Mouse (Mus musculus): ENCODE results near the gene Efcab7. TPM values are rescaled to one million over a fixed set of nuclear protein-coding genes. Genes with fewer than 3 reads are reported as not detected.

Gene Efcab7
- polyA plus RNA-seq (2016; fragmentation: Nextera tagmentation; extraction: Ambion mirVana): 21.8 and 24.1 TPM in 2 replicates

- Histone ChIP-seq H3K9me3 (replicated peaks) (no peaks in the 10 kb centered on the region), H3K4me1 (peaks cover 21% of the 10 kb centered on the region), H3K4me3 (peak within 1 kb of the TSS; percentile 80), H3K27ac (replicated peaks) (peak within 1 kb of the TSS; percentile 97), H3K27me3 (ENCODE audit: low read depth, poor library complexity, severe bottlenecking) (no peaks in the 10 kb centered on the region), H3K36me3 (peaks cover 13% of the 10 kb centered on the region)
- under 1% methylated on average over 48 of the region's 48 CpGs for WGBS
- DNase-seq (ENCODE audit: low spot score): peak; percentile 86
Measured at GRCm38 (mm10) chr4:99829094-99830073, at the start of gene Efcab7. Gene Efcab7 (plus strand): TSS chr4:99829198.

GRCm38 (mm10) chr4:99792365-99792764 is 36.6 kb upstream of the Efcab7 start:
- Histone ChIP-seq H3K27me3 (ENCODE audit: low read depth, poor library complexity, severe bottlenecking) (no peaks in the 10 kb centered on the region), H3K27ac (replicated peaks) (no peak overlapping the region), H3K9me3 (replicated peaks) (0 out of 2 replicates have a peak, but pooled peaks cover 7% of the 10 kb centered on the region), H3K4me3 (no peak overlapping the region), H3K36me3 (peaks cover 39% of the 10 kb centered on the region), H3K4me1 (no peaks in the 10 kb centered on the region)
- WGBS: 93% methylated on average over 6 of the region's 6 CpGs
- DNase-seq (ENCODE audit: low spot score): no peak

GRCm38 (mm10) chr4:99816697-99817460 is 12.1 kb upstream of the Efcab7 start:
- WGBS: 92% methylated on average over 7 of the region's 7 CpGs
- H3K4me3 ChIP-seq: no peak overlapping the region

GRCm38 (mm10) chr4:99828337-99828736 is 661 bp upstream of the Efcab7 start:
- peaks cover 21% of the 10 kb centered on the region for H3K4me1 ChIP-seq
- no peaks in the 10 kb centered on the region for H3K9me3 ChIP-seq (replicated peaks)
- no peaks in the 10 kb centered on the region for H3K27me3 ChIP-seq (ENCODE audit: low read depth, poor library complexity, severe bottlenecking)
- no peak for DNase-seq (ENCODE audit: low spot score)
- H3K27ac ChIP-seq (replicated peaks): peak overlapping the region; percentile 97
- 63% methylated on average over 4 of the region's 4 CpGs for WGBS
- H3K4me3 ChIP-seq: peak overlapping the region; percentile 80
- peaks cover 13% of the 10 kb centered on the region for H3K36me3 ChIP-seq

More at GRCm38 (mm10) chr4:99816697-99817460, 12.1 kb upstream of the Efcab7 start:
- Histone ChIP-seq H3K27me3 (ENCODE audit: low read depth, poor library complexity, severe bottlenecking) (no peaks in the 10 kb centered on the region), H3K9me3 (replicated peaks) (no peaks in the 10 kb centered on the region), H3K36me3 (peaks cover 3% of the 10 kb centered on the region; the same call in 1 of the 2 replicates), H3K4me1 (no peaks in the 10 kb centered on the region), H3K27ac (replicated peaks) (no peak overlapping the region)
- no peak for DNase-seq (ENCODE audit: low spot score)

- no peak for DNase-seq (ENCODE audit: low spot score)
- under 1% methylated on average over 7 of the region's 7 CpGs for WGBS
- Histone ChIP-seq H3K4me1 (peaks cover 21% of the 10 kb centered on the region), H3K27me3 (ENCODE audit: low read depth, poor library complexity, severe bottlenecking) (no peaks in the 10 kb centered on the region), H3K9me3 (replicated peaks) (no peaks in the 10 kb centered on the region), H3K36me3 (peaks cover 13% of the 10 kb centered on the region), H3K4me3 (peak overlapping the region; percentile 80), H3K27ac (replicated peaks) (peak overlapping the region; percentile 97)
Measured at GRCm38 (mm10) chr4:99828739-99829093, 282 bp upstream of the Efcab7 start.

GRCm38 (mm10) chr4:99881882-99882281 is 52.9 kb downstream of the Efcab7 start:
- DNase-seq (ENCODE audit: low spot score): no peak
- no peaks in the 10 kb centered on the region for H3K9me3 ChIP-seq (replicated peaks)
- H3K4me3 ChIP-seq: no peak overlapping the region
- H3K4me1 ChIP-seq: no peaks in the 10 kb centered on the region
- H3K27ac ChIP-seq (replicated peaks): no peak overlapping the region
- no peaks in the 10 kb centered on the region for H3K27me3 ChIP-seq (ENCODE audit: low read depth, poor library complexity, severe bottlenecking)
- H3K36me3 ChIP-seq: peaks cover 5% of the 10 kb centered on the region; the same call in 1 of the 2 replicates

- DNase-seq (ENCODE audit: low spot score): no peak
Measured at GRCm38 (mm10) chr4:99882405-99882804, 53.4 kb downstream of the Efcab7 start.

GRCm38 (mm10) chr4:99913894-99914451 is 85.0 kb downstream of the Efcab7 start:
- no peaks in the 10 kb centered on the region for H3K9me3 ChIP-seq (replicated peaks)
- 68% methylated on average over 4 of the region's 4 CpGs for WGBS
- no peak overlapping the region for H3K27ac ChIP-seq (replicated peaks)
- H3K4me1 ChIP-seq: no peaks in the 10 kb centered on the region
- H3K4me3 ChIP-seq: no peak overlapping the region
- H3K27me3 ChIP-seq (ENCODE audit: low read depth, poor library complexity, severe bottlenecking): no peaks in the 10 kb centered on the region
- H3K36me3 ChIP-seq: peaks cover 10% of the 10 kb centered on the region; the same call in 1 of the 2 replicates
- no peak for DNase-seq (ENCODE audit: low spot score)

More at GRCm38 (mm10) chr4:99882405-99882804, 53.4 kb downstream of the Efcab7 start:
- peaks cover 5% of the 10 kb centered on the region; the same call in 1 of the 2 replicates for H3K36me3 ChIP-seq
- H3K27me3 ChIP-seq (ENCODE audit: low read depth, poor library complexity, severe bottlenecking): no peaks in the 10 kb centered on the region
- H3K9me3 ChIP-seq (replicated peaks): no peaks in the 10 kb centered on the region
- no peak overlapping the region for H3K4me3 ChIP-seq
- no peak overlapping the region for H3K27ac ChIP-seq (replicated peaks)
- no peaks in the 10 kb centered on the region for H3K4me1 ChIP-seq

- Histone ChIP-seq H3K36me3 (no peaks in the 10 kb centered on the region), H3K27me3 (ENCODE audit: low read depth, poor library complexity, severe bottlenecking) (no peaks in the 10 kb centered on the region), H3K4me1 (peaks cover 18% of the 10 kb centered on the region), H3K27ac (replicated peaks) (no peak overlapping the region), H3K4me3 (no peak overlapping the region), H3K9me3 (replicated peaks) (no peaks in the 10 kb centered on the region)
- 87% methylated on average over 4 of the region's 4 CpGs for WGBS
- DNase-seq (ENCODE audit: low spot score): no peak
Measured at GRCm38 (mm10) chr4:99926380-99926779, 97.4 kb downstream of the Efcab7 start.

GRCm38 (mm10) chr4:99928521-99928920 is 99.5 kb downstream of the Efcab7 start:
- no peaks in the 10 kb centered on the region for H3K27me3 ChIP-seq (ENCODE audit: low read depth, poor library complexity, severe bottlenecking)
- H3K9me3 ChIP-seq (replicated peaks): no peaks in the 10 kb centered on the region
- H3K4me1 ChIP-seq: peaks cover 20% of the 10 kb centered on the region
- H3K27ac ChIP-seq (replicated peaks): no peak overlapping the region
- WGBS: 84% methylated on average over 6 of the region's 6 CpGs
- no peak for DNase-seq (ENCODE audit: low spot score)
- no peak overlapping the region for H3K4me3 ChIP-seq
- H3K36me3 ChIP-seq: no peaks in the 10 kb centered on the region

GRCm38 (mm10) chr4:99929149-99929612 is 100.2 kb downstream of the Efcab7 start, which contains the start of gene Pgm1:
Gene Pgm1 (plus strand): TSS chr4:99929414.
- no peaks in the 10 kb centered on the region for H3K27me3 ChIP-seq (ENCODE audit: low read depth, poor library complexity, severe bottlenecking)
- peaks cover 20% of the 10 kb centered on the region for H3K4me1 ChIP-seq
- no peak for DNase-seq (ENCODE audit: low spot score)
- H3K4me3 ChIP-seq: peak within 1 kb of the TSS; percentile 76
- no peaks in the 10 kb centered on the region for H3K9me3 ChIP-seq (replicated peaks)
- H3K27ac ChIP-seq (replicated peaks): peak within 1 kb of the TSS; percentile 90
- no peaks in the 10 kb centered on the region for H3K36me3 ChIP-seq
- 4% methylated on average over 23 of the region's 23 CpGs for WGBS

Measured in midbrain, embryonic 10.5 days (tissue).